Mouse (Mus musculus) heart, adult 2 months (tissue): ENCODE data around the gene H2-DMb1. TPM values are rescaled to one million over a fixed set of nuclear protein-coding genes. Genes with fewer than 3 reads are reported as not detected.

Experiments used
- DNase-seq, 2 experiments: peaks; one replicate each; pipeline ENCODE4 v3.0.0; 2021
- H3K27ac ChIP-seq: fragments of 200-600 bp; 2 replicates; pipeline ENCODE4 v1.8.1; 2022
- H3K27me3 ChIP-seq: fragments of 200-500 bp; 2 replicates; pipeline ENCODE4 v1.6.1; 2012; ENCODE audit warnings: mild to moderate bottlenecking, low read length, inconsistent platforms, mixed read lengths; ENCODE audit not compliant: control insufficient read depth, insufficient read depth
- H3K36me3 ChIP-seq: fragments of 200-500 bp; 2 replicates; pipeline ENCODE4 v1.6.1; 2012; ENCODE audit warnings: low read length, inconsistent platforms; ENCODE audit not compliant: control insufficient read depth, insufficient read depth
- H3K4me1 ChIP-seq: fragments of 200-500 bp; 2 replicates; pipeline ENCODE4 v1.6.1; 2011; ENCODE audit warnings: low read length; ENCODE audit not compliant: control insufficient read depth, insufficient read depth
- H3K4me3 ChIP-seq: fragments of 200-600 bp; 2 replicates; pipeline ENCODE4 v1.8.1; 2022
- H3K79me2 ChIP-seq: fragments of 200-500 bp; replicated peaks from 2 replicates; pipeline ENCODE4 v1.6.1; 2012; ENCODE audit warnings: mild to moderate bottlenecking, inconsistent platforms, low read length, moderate library complexity, mixed read lengths; ENCODE audit not compliant: control insufficient read depth, insufficient read depth
- H3K9ac ChIP-seq: fragments of 200-500 bp; 2 replicates; pipeline ENCODE4 v1.6.1; 2012; ENCODE audit warnings: low read depth, mild to moderate bottlenecking, control low read depth, inconsistent platforms, low read length, mixed read lengths
- CTCF ChIP-seq: fragments of 200-600 bp; IDR thresholded peaks from 2 replicates; pipeline ENCODE4 v1.8.1; 2022; ENCODE audit warnings: antibody characterized with exemption, mild to moderate bottlenecking, moderate library complexity
- EP300 ChIP-seq: fragments of 200-500 bp; IDR thresholded peaks from 2 replicates; pipeline ENCODE4 v1.6.1; 2011; ENCODE audit warnings: low read depth, low read length, control low read depth; ENCODE audit not compliant: insufficient read depth
- POLR2A ChIP-seq: fragments of 200-500 bp; IDR thresholded peaks from 2 replicates; pipeline ENCODE4 v1.6.1; 2011; ENCODE audit warnings: mild to moderate bottlenecking, low read depth, low read length, control low read depth; ENCODE audit not compliant: insufficient read depth
- WGBS: fragments of 180-500 bp; shearing (Covaris S2); methylation state at CpG from one replicate; pipeline ENCODE4 v1.1.7; 2018; 5-methylcytosine and 5-hydroxymethylcytosine counted together
- intact Hi-C: fragments of 180-260 bp; cut with DNase I; formaldehyde crosslinking; loops from one replicate; pipeline ENCODE4 v1.15.1; 2025
- polyA plus RNA-seq: library from polyadenylated mRNA; depleted of rRNA; stranded (reverse); fragments of >200 nt; gene quantifications from 2 replicates; pipeline ENCODE4 v1.2.3, GENCODE M21; 2012
- total RNA-seq, 2 experiments: library from RNA; stranded (reverse); gene quantifications; 2 replicates each; pipeline ENCODE4 v1.2.3; 2021

Gene H2-DMb1
- total and polyA plus RNA-seq, 3 experiments, result 1.6 to 19.1 (median 2.2) TPM

DNA sequence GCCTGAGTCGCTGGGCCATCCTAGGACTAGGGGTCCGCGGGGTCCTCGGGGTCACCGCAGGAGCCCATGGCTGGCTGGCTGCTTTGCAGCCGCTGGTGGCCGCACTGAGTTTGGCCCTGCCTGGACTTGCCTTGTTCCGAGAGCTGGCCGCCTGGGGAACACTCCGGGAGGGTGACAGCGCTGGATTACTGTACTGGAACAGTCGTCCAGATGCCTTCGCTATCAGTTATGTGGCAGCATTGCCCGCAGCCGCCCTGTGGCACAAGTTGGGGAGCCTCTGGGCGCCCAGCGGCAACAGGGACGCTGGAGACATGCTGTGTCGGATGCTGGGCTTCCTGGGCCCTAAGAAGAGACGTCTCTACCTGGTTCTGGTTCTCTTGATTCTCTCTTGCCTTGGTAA, 35.1 kb downstream of the H2-DMb1 start:
- no peaks in the 10 kb centered on the region for H3K27me3 ChIP-seq

DNA sequence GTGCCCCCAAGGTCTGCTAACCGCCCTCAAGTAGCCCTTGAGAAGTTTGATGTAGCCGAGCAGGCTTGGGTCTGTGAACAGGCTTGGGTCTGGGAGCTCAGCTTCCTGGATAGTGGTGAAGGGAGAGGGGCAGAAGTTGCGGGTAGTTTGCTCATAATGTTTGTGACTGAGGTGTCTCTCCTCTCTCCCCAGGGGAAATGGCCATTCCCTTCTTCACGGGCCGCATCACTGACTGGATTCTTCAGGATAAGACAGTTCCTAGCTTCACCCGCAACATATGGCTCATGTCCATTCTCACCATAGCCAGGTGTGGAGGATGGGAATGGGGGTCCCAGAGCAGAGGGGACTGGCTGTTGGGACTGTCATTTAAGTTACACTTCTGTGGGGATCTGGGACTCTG, 36.1 kb downstream of the H2-DMb1 start:
- intact Hi-C loops, result no loop called here
- Histone ChIP-seq H3K4me1 (peaks cover 1% of the 10 kb centered on the region; the same call in 1 of the 2 replicates), H3K27ac (no peak overlapping the region), H3K79me2 (no peaks in the 10 kb centered on the region), H3K4me3 (no peak overlapping the region), H3K36me3 (no peaks in the 10 kb centered on the region), H3K27me3 (no peaks in the 10 kb centered on the region), H3K9ac (no peak overlapping the region)
- DNase-seq, result no peak
- 82% methylated on average over 6 of the region's 6 CpGs for WGBS
- no peak for TF ChIP-seq POLR2A

More for the DNA sequence above, 35.1 kb downstream of the H2-DMb1 start:
- Histone ChIP-seq H3K27ac (peak overlapping the region; percentile 91), H3K4me3 (peak overlapping the region; percentile 82), H3K9ac (peak overlapping the region; percentile 83), H3K79me2 (no peaks in the 10 kb centered on the region), H3K36me3 (no peaks in the 10 kb centered on the region), H3K4me1 (peaks cover 1% of the 10 kb centered on the region; the same call in 1 of the 2 replicates)
- no peak for DNase-seq
- 2% methylated on average over 20 of the region's 20 CpGs for WGBS
- no peak for TF ChIP-seq CTCF
- no peak for TF ChIP-seq EP300
- no peak for TF ChIP-seq POLR2A
- intact Hi-C loops, result no loop called here

DNA sequence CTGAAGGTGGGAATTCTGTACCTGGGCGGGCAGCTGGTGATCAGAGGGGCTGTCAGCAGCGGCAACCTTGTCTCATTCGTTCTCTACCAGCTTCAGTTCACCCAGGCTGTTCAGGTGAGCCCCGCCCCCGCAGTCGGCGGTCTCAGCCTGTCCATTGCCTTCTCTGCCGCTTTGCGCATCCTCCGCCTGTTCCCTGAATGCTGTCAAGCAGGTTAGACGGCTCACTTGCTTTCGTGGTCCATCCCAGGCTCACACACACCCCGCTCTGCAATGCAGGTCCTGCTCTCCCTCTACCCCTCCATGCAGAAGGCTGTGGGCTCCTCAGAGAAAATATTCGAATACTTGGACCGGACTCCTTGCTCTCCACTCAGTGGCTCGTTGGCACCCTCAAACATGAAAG, 40.0 kb downstream of the H2-DMb1 start:
- H3K9ac ChIP-seq, result no peak overlapping the region
- DNase-seq, result no peak
- H3K27me3 ChIP-seq, result no peaks in the 10 kb centered on the region
- H3K79me2 ChIP-seq, result no peaks in the 10 kb centered on the region
- intact Hi-C loops, result no loop called here
- no peaks in the 10 kb centered on the region for H3K36me3 ChIP-seq
- H3K4me1 ChIP-seq, result no peaks in the 10 kb centered on the region; the same call in 1 of the 2 replicates
- no peak overlapping the region for H3K27ac ChIP-seq
- 45% methylated on average over 16 of the region's 16 CpGs for WGBS
- no peak for TF ChIP-seq POLR2A
- TF ChIP-seq EP300, result no peak
- no peak for TF ChIP-seq CTCF
- no peak overlapping the region for H3K4me3 ChIP-seq

DNA sequence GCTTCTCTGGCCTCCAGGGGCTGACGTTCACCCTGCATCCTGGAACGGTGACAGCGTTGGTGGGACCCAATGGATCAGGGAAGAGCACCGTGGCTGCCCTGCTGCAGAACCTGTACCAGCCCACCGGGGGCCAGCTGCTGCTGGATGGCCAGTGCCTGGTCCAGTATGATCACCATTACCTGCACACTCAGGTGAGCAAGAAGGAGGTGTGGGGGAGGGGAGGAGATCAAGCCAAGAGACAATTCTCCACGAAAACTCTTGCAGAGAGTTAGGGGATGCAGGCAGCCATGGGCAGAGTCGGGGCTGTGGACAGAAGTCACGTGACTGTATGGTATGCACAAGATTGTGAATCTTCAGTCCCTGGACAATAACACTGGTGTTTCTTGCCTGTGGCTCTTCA, 40.6 kb downstream of the H2-DMb1 start:
- WGBS, result 56% methylated on average over 8 of the region's 8 CpGs
- TF ChIP-seq EP300 (no peak), POLR2A (no peak), CTCF (no peak)
- no peaks in the 10 kb centered on the region for H3K27me3 ChIP-seq
- no peaks in the 10 kb centered on the region for H3K4me1 ChIP-seq
- no peak overlapping the region for H3K27ac ChIP-seq
- no peak for DNase-seq
- H3K79me2 ChIP-seq, result no peaks in the 10 kb centered on the region
- no peaks in the 10 kb centered on the region for H3K36me3 ChIP-seq
- no peak overlapping the region for H3K9ac ChIP-seq
- intact Hi-C loops, result no loop called here
- no peak overlapping the region for H3K4me3 ChIP-seq

DNA sequence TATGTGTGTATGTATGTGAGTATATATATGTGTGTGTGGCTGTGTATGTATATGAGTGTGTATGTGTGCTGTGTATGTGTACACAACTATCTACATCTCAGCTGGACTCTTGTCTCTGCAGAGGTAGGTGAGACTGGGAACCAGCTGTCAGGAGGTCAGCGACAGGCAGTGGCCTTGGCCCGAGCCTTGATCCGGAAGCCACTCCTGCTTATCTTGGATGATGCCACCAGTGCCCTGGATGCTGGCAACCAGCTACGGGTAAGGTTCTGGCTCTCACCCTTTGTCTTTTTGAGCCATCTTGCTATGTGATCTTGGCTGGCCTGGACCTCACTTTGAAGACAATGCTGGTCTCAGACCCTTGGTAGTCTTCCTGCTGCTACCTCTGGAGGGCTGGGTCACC, 41.9 kb downstream of the H2-DMb1 start:
- Histone ChIP-seq H3K36me3 (no peaks in the 10 kb centered on the region), H3K27me3 (no peaks in the 10 kb centered on the region), H3K4me1 (peaks cover 3% of the 10 kb centered on the region; the same call in 1 of the 2 replicates), H3K79me2 (no peaks in the 10 kb centered on the region), H3K9ac (no peak overlapping the region), H3K27ac (no peak overlapping the region), H3K4me3 (no peak overlapping the region)
- TF ChIP-seq CTCF (no peak), EP300 (no peak), POLR2A (no peak)
- 76% methylated on average over 4 of the region's 4 CpGs for WGBS
- intact Hi-C loops, result no loop called here
- no peak for DNase-seq

DNA sequence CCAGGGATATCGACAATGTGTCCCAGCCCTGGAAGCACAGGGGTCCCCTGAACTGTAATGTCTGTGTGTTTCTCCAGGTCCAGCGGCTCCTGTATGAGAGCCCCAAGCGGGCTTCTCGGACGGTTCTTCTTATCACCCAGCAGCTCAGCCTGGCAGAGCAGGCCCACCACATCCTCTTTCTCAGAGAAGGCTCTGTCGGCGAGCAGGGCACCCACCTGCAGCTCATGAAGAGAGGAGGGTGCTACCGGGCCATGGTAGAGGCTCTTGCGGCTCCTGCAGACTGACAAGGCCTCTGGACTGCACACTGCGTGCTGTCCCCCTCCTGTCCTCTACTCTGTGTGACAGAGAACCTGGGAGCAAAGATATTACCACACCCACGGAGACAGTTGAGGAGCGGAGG, 43.6 kb downstream of the H2-DMb1 start:
- intact Hi-C loops, result no loop called here

More for the DNA sequence above, 43.6 kb downstream of the H2-DMb1 start:
- H3K27me3 ChIP-seq, result no peaks in the 10 kb centered on the region
- WGBS, result 66% methylated on average over 12 of the region's 12 CpGs
- DNase-seq, result peak; percentile 27 to 47
- no peaks in the 10 kb centered on the region for H3K36me3 ChIP-seq
- H3K79me2 ChIP-seq, result no peaks in the 10 kb centered on the region
- no peak for TF ChIP-seq CTCF
- TF ChIP-seq EP300, result no peak
- no peak for TF ChIP-seq POLR2A
- no peak overlapping the region for H3K4me3 ChIP-seq
- peaks cover 3% of the 10 kb centered on the region; the same call in 1 of the 2 replicates for H3K4me1 ChIP-seq
- H3K9ac ChIP-seq, result no peak overlapping the region
- no peak overlapping the region for H3K27ac ChIP-seq
